Mouse (Mus musculus) megakaryocyte, embryonic 14.5 days (primary cell): ENCODE measurements around the gene Med18.

Experiments
- FLI1 ChIP-seq: IDR thresholded peaks from 2 replicates; pipeline ENCODE4 v1.6.1; 2012; ENCODE audit warnings: low read length, inconsistent platforms, mixed read lengths
- GATA1 ChIP-seq: IDR thresholded peaks from 3 replicates; pipeline ENCODE4 v1.6.1; 2012; ENCODE audit warnings: mixed read lengths, low read length, inconsistent platforms, borderline replicate concordance

DNA sequence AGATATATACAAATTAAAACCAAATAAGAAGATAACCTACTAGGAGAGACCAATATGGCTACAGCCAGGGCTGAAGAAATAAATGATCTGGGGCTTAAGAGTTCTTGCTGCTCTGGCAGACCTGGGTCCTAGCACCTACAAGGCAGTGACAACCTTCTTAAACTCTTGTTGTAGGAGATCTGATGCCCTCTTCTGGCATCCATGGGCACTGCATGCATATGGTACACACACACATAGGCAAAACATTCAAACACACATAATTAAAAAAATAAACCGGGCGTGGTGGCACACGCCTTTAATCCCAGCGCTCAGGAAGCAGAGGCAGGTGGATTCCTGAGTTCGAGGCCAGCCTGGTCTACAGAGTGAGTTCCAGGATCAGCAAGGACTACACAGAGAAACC, 39.0 kb downstream of the Med18 start:
- TF ChIP-seq GATA1 (no peak), FLI1 (no peak)
